Mouse (Mus musculus) intestine, embryonic 16.5 days (tissue): ENCODE data around the gene Tango6. TPM values are rescaled to one million over a fixed set of nuclear protein-coding genes. Genes with fewer than 3 reads are reported as not detected.

Experiments
- ATAC-seq: fragments of 200-750 bp; cut with Nextera tagmentation; 2 replicates; pipeline ENCODE4 v1.8.0; 2017; ENCODE audit warnings: moderate TSS enrichment, moderate library complexity
- H3K27ac ChIP-seq: fragments of 300-500 bp; sonication (generic); 2 replicates; pipeline ENCODE4 v1.5.1; 2014; ENCODE audit warnings: mild to moderate bottlenecking, low read length
- H3K27me3 ChIP-seq: fragments of 300-500 bp; sonication (generic); replicated peaks from 2 replicates; pipeline ENCODE4 v1.6.1; 2014; ENCODE audit warnings: low read length, control low read depth, mixed read lengths; ENCODE audit not compliant: control insufficient read depth, insufficient read depth
- H3K36me3 ChIP-seq: fragments of 300-500 bp; sonication (generic); 2 replicates; pipeline ENCODE4 v1.6.1; 2014; ENCODE audit warnings: low read length, control low read depth; ENCODE audit not compliant: control insufficient read depth, insufficient read depth
- H3K4me1 ChIP-seq: fragments of 300-500 bp; sonication (generic); 2 replicates; pipeline ENCODE4 v1.6.1; 2014; ENCODE audit warnings: low read length, control low read depth, mixed read lengths; ENCODE audit not compliant: control insufficient read depth, insufficient read depth
- H3K4me2 ChIP-seq: fragments of 300-500 bp; sonication (generic); 2 replicates; pipeline ENCODE4 v1.6.1; 2014; ENCODE audit warnings: low read depth, low read length, control low read depth
- H3K4me3 ChIP-seq: fragments of 300-500 bp; sonication (generic); 2 replicates; pipeline ENCODE4 v1.5.1; 2014; ENCODE audit warnings: mild to moderate bottlenecking, low read length
- H3K9ac ChIP-seq: fragments of 300-500 bp; sonication (generic); 2 replicates; pipeline ENCODE4 v1.6.1; 2014; ENCODE audit warnings: low read depth, low read length
- H3K9me3 ChIP-seq: fragments of 300-500 bp; sonication (generic); 2 replicates; pipeline ENCODE4 v1.6.1; 2016; ENCODE audit warnings: low read length, control low read depth; ENCODE audit not compliant: control insufficient read depth
- WGBS: fragments of 180-500 bp; shearing (Covaris S2); extraction: QIAGEN DNeasy Blood & Tissue Kit; methylation state at CpG from one replicate; pipeline ENCODE4 v1.1.7; 2014; 5-methylcytosine and 5-hydroxymethylcytosine counted together
- polyA plus RNA-seq: library from polyadenylated mRNA; unstranded; fragments of >200 nt; fragmentation: Nextera tagmentation; extraction: Ambion mirVana; gene quantifications from 2 replicates; pipeline ENCODE4 v1.2.1, GENCODE M21; 2015

Tango6 gene
- polyA plus RNA-seq, 1 experiment from 2014 or later = 7.4 TPM

- no peaks in the 10 kb centered on the region for H3K9me3 ChIP-seq
- H3K27ac ChIP-seq = no peak overlapping the region
- 88% methylated on average over 4 of the region's 4 CpGs for WGBS
- peaks cover 16% of the 10 kb centered on the region for H3K4me1 ChIP-seq
- no peak overlapping the region for H3K4me3 ChIP-seq
- no peaks in the 10 kb centered on the region for H3K27me3 ChIP-seq
- no peak overlapping the region for H3K4me2 ChIP-seq
- H3K36me3 ChIP-seq = no peaks in the 10 kb centered on the region
- no peak for ATAC-seq
- H3K9ac ChIP-seq = no peak overlapping the region
Measured at GRCm38 (mm10) chr8:106684387-106684786, 1.5 kb downstream of the Tango6 start.

GRCm38 (mm10) chr8:106687479-106687878 lies 4.6 kb downstream of the Tango6 start:
- ATAC-seq = no peak
- 4% methylated on average over 4 of the region's 4 CpGs for WGBS
- Histone ChIP-seq H3K9me3 (no peaks in the 10 kb centered on the region), H3K27me3 (no peaks in the 10 kb centered on the region), H3K4me3 (no peak overlapping the region), H3K36me3 (no peaks in the 10 kb centered on the region), H3K9ac (no peak overlapping the region), H3K4me2 (no peak overlapping the region), H3K4me1 (peaks cover 16% of the 10 kb centered on the region), H3K27ac (no peak overlapping the region)

- Histone ChIP-seq H3K4me1 (no peaks in the 10 kb centered on the region), H3K4me2 (no peak overlapping the region), H3K9me3 (no peaks in the 10 kb centered on the region), H3K27ac (no peak overlapping the region), H3K27me3 (no peaks in the 10 kb centered on the region), H3K4me3 (no peak overlapping the region), H3K36me3 (peaks cover 12% of the 10 kb centered on the region), H3K9ac (no peak overlapping the region)
- no peak for ATAC-seq
- WGBS = 82% methylated on average over 3 of the region's 3 CpGs
Measured at GRCm38 (mm10) chr8:106697748-106698248, 14.9 kb downstream of the Tango6 start.

GRCm38 (mm10) chr8:106699588-106699987 lies 16.7 kb downstream of the Tango6 start:
- Histone ChIP-seq H3K4me3 (no peak overlapping the region), H3K27ac (no peak overlapping the region), H3K27me3 (no peaks in the 10 kb centered on the region), H3K4me2 (no peak overlapping the region), H3K4me1 (no peaks in the 10 kb centered on the region), H3K36me3 (peaks cover 12% of the 10 kb centered on the region), H3K9me3 (no peaks in the 10 kb centered on the region), H3K9ac (no peak overlapping the region)
- no peak for ATAC-seq
- 76% methylated on average over 5 of the region's 5 CpGs for WGBS

GRCm38 (mm10) chr8:106700131-106700530 lies 17.3 kb downstream of the Tango6 start:
- H3K27me3 ChIP-seq = no peaks in the 10 kb centered on the region
- H3K9ac ChIP-seq = no peak overlapping the region
- H3K4me2 ChIP-seq = no peak overlapping the region
- 93% methylated on average over 6 of the region's 6 CpGs for WGBS
- H3K27ac ChIP-seq = no peak overlapping the region
- no peaks in the 10 kb centered on the region for H3K4me1 ChIP-seq
- H3K9me3 ChIP-seq = no peaks in the 10 kb centered on the region
- H3K4me3 ChIP-seq = no peak overlapping the region
- peaks cover 12% of the 10 kb centered on the region for H3K36me3 ChIP-seq
- no peak for ATAC-seq

- Histone ChIP-seq H3K4me1 (no peaks in the 10 kb centered on the region), H3K27ac (no peak overlapping the region), H3K4me2 (no peak overlapping the region), H3K36me3 (peaks cover 12% of the 10 kb centered on the region), H3K4me3 (no peak overlapping the region), H3K9me3 (no peaks in the 10 kb centered on the region), H3K27me3 (no peaks in the 10 kb centered on the region), H3K9ac (no peak overlapping the region)
- ATAC-seq = no peak
- 87% methylated on average over 3 of the region's 3 CpGs for WGBS
Measured at GRCm38 (mm10) chr8:106701360-106701759, 18.5 kb downstream of the Tango6 start.

- 0 out of 2 replicates have a peak overlapping the region, but pooled peaks have one; percentile 29 for H3K9ac ChIP-seq
- no peaks in the 10 kb centered on the region for H3K9me3 ChIP-seq
- H3K4me3 ChIP-seq = no peak overlapping the region
- H3K27me3 ChIP-seq = no peaks in the 10 kb centered on the region
- WGBS = 66% methylated on average over 9 of the region's 9 CpGs
- no peaks in the 10 kb centered on the region for H3K4me1 ChIP-seq
- H3K27ac ChIP-seq = peak overlapping the region; percentile 91
- peaks cover 6% of the 10 kb centered on the region; the same call in 1 of the 2 replicates for H3K36me3 ChIP-seq
- ATAC-seq = peak; percentile 80; the same call in 1 of the 2 replicates
- no peak overlapping the region for H3K4me2 ChIP-seq
Measured at GRCm38 (mm10) chr8:106704199-106704900, 21.5 kb downstream of the Tango6 start.

GRCm38 (mm10) chr8:106704901-106705321 lies 22.0 kb downstream of the Tango6 start:
- WGBS = 39% methylated on average over 9 of the region's 9 CpGs
- no peaks in the 10 kb centered on the region for H3K4me1 ChIP-seq
- ATAC-seq = peak; percentile 95

GRCm38 (mm10) chr8:106706194-106706593 lies 23.3 kb downstream of the Tango6 start:
- Histone ChIP-seq H3K9me3 (no peaks in the 10 kb centered on the region), H3K27me3 (no peaks in the 10 kb centered on the region), H3K4me3 (no peak overlapping the region), H3K9ac (no peak overlapping the region), H3K4me2 (no peak overlapping the region), H3K27ac (peak overlapping the region; percentile 91), H3K36me3 (no peaks in the 10 kb centered on the region), H3K4me1 (no peaks in the 10 kb centered on the region)
- no peak for ATAC-seq
- 71% methylated on average over 6 of the region's 6 CpGs for WGBS

More at GRCm38 (mm10) chr8:106704901-106705321, 22.0 kb downstream of the Tango6 start:
- H3K27me3 ChIP-seq = no peaks in the 10 kb centered on the region
- H3K27ac ChIP-seq = peak overlapping the region; percentile 91
- no peak overlapping the region for H3K4me3 ChIP-seq
- H3K4me2 ChIP-seq = no peak overlapping the region
- peaks cover 4% of the 10 kb centered on the region; the same call in 1 of the 2 replicates for H3K36me3 ChIP-seq
- H3K9me3 ChIP-seq = no peaks in the 10 kb centered on the region
- no peak overlapping the region for H3K9ac ChIP-seq
